ENCODE assay signal across 8 mouse cellular contexts in the genomic region with DNA sequence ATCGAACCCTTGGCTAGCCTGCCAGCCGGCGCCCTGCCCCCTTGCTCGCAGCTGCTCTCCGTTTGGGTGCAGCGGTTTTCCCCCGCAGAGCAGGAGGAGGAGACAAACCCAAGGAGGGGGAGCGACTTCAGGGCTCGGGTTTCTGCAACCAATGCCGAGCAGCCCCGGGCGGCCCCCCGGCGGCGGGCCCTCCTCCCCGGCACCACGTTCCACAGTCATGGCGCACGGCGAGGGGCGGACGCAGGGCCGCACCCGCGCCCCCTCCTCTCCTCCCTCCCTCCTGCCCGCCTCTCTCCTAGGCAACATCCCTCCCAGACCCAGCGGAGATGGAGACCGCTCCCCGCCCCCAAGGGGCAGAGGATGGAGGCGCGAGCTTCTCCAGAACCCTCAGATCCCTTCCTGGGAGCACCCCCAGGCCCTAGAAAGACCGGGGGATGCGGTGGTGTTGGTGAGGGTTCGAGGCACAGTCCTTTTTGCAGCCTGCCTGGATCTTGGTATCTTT.
DNase-seq lines count a peak whose midpoint lies in the region; ATAC-seq and TF ChIP-seq lines count a peak whose summit lies in the region.

No protein-coding gene starts in this region.

- H3K9ac ChIP-seq in intestine, postnatal 0 days (ENCODE audit: low read depth, low read length): peak overlapping the region; percentile 28
- peak overlapping the region; percentile 91 for H3K9ac ChIP-seq in midbrain, embryonic 11.5 days (ENCODE audit: low read length)

- H3K4me3 ChIP-seq in intestine, postnatal 0 days (ENCODE audit: low read depth, low read length): peak overlapping the region; percentile 69
- H3K4me3 ChIP-seq in midbrain, embryonic 11.5 days (ENCODE audit: low read depth, low read length): peak overlapping the region; percentile 66

- H3K36me3 ChIP-seq in intestine, postnatal 0 days (ENCODE audit: control insufficient read depth, insufficient read depth): no peaks in the 10 kb centered on the region
- no peaks in the 10 kb centered on the region for H3K36me3 ChIP-seq in midbrain, embryonic 11.5 days (ENCODE audit: control insufficient read depth, insufficient read depth, low read length)

- peak overlapping the region; percentile 78 for H3K27ac ChIP-seq in intestine, postnatal 0 days (ENCODE audit: low read depth, low read length)
- H3K27ac ChIP-seq in midbrain, embryonic 11.5 days (ENCODE audit: low read depth, low read length): peak overlapping the region; percentile 98

- intact Hi-C loops in left cerebral cortex, postnatal 4 days (cut with DNase I): loop anchor here (5.0 to 10.0 kb wide), 2 partner anchors 102 to 155 kb away; no protein-coding TSS in a partner anchor

- ATAC-seq in granulocyte monocyte progenitor cell, adult 5-6 weeks (replicated peaks; ENCODE audit: poor library complexity, severe bottlenecking): peak; percentile 81
- ATAC-seq in intestine, postnatal 0 days: peak; percentile 72
- peak; percentile 92 for ATAC-seq in midbrain, embryonic 11.5 days (ENCODE audit: low FRiP score)

- TF ChIP-seq CTCF in intestine, postnatal 0 days (IDR thresholded peaks at IDR 0.05; ENCODE audit: low read depth): 0 out of 2 replicates have a peak, but pooled peaks have one; percentile 25

- H3K4me2 ChIP-seq in intestine, postnatal 0 days (replicated peaks; ENCODE audit: low read depth): peak overlapping the region; percentile 92
- H3K4me2 ChIP-seq in midbrain, embryonic 11.5 days: peak overlapping the region; percentile 86

- DNase-seq in adipocyte (ENCODE audit: low spot score): peak; percentile 57
- DNase-seq in embryo, embryonic 11 days: peak; percentile 98
- peak; percentile 95 for DNase-seq in left cerebral cortex, postnatal 4 days
- DNase-seq in midbrain, embryonic 11.5 days (ENCODE audit: low spot score, missing footprints): peak; percentile 98
- DNase-seq in skeletal muscle tissue, adult 2 months (ENCODE audit: low read depth, low spot score): peak; percentile 85
- no peak for DNase-seq in c-Kit-positive CD71-positive TER-119-positive erythroid progenitor cells, embryonic 14.5 days (ENCODE audit: low spot score)

- H3K27me3 ChIP-seq in intestine, postnatal 0 days (replicated peaks; ENCODE audit: control insufficient read depth, insufficient read depth, low read length): no peaks in the 10 kb centered on the region
- H3K27me3 ChIP-seq in midbrain, embryonic 11.5 days (ENCODE audit: control insufficient read depth, insufficient read depth, low read length): no peaks in the 10 kb centered on the region

- peaks cover 9% of the 10 kb centered on the region; the same call in 1 of the 2 replicates for H3K4me1 ChIP-seq in intestine, postnatal 0 days (replicated peaks; ENCODE audit: control insufficient read depth, insufficient read depth, low read length)
- H3K4me1 ChIP-seq in midbrain, embryonic 11.5 days (ENCODE audit: control insufficient read depth, insufficient read depth, low read length): peaks cover 12% of the 10 kb centered on the region

- under 1% methylated on average over 22 of the region's 34 CpGs for WGBS in intestine, postnatal 0 days
- WGBS in midbrain, embryonic 11.5 days: 1% methylated on average over 17 of the region's 34 CpGs

- no peaks in the 10 kb centered on the region for H3K9me3 ChIP-seq in intestine, postnatal 0 days (ENCODE audit: control insufficient read depth)
- no peaks in the 10 kb centered on the region for H3K9me3 ChIP-seq in midbrain, embryonic 11.5 days (ENCODE audit: control insufficient read depth, low read length)
